Mouse (Mus musculus) heart, adult 9 months (tissue): ENCODE measurements around the gene Gm10668.
"Not testable (repeated sequence)": the region's sequence is repeated elsewhere in the genome, so short reads cannot be mapped to it uniquely, and the experiment has no call there.

Experiments used
- DNase-seq, 2 experiments: peaks; one replicate each; pipeline ENCODE4 v3.0.0; 2022; ENCODE audit warnings: low spot score in 2 of 2

Gm10668 gene

GRCm38 (mm10) chr7:20730524-20730923 lies at the start of gene Gm10668:
Gm10668 (minus strand) TSS chr7:20730624.
- not testable (repeated sequence) for DNase-seq

- DNase-seq = not testable (repeated sequence)
Measured at GRCm38 (mm10) chr7:20770885-20771284, 40.5 kb upstream of the Gm10668 start, which contains the start of gene Vmn1r112. Vmn1r112 (plus strand) TSS chr7:20771185.

- not testable (repeated sequence) for DNase-seq
Measured at GRCm38 (mm10) chr7:20703116-20703515, 27.3 kb downstream of the Gm10668 start, which contains the start of gene Vmn1r111. Vmn1r111 (minus strand) TSS chr7:20703216.
